Mouse (Mus musculus): ENCODE results near the gene Mctp2. TPM values are rescaled to one million over a fixed set of nuclear protein-coding genes. Genes with fewer than 3 reads are reported as not detected.

The Mctp2 gene
- polyA plus RNA-seq, 1 experiment from 2014 or later, result 1.4 TPM

DNA sequence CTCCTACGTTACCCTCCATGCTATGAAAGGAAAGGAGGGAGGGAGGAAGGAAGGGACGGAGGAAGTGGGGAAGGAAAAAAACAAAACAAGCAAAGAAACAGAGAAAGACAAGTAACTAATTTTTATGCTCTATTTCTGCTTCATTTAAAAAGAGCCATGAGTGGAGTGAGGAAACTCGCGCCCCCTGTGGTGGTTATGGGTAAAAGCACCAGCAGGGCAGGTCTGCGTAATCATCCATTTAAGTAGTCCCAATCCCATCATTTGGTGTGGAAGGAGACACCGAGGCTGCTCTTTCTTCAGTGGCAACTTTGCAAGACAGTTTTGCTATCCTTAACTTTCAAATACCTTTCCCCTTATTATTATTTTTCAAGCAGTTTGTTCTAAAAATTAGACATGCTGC, 202.2 kb downstream of the Mctp2 start:
- Histone ChIP-seq H3K27me3 (replicated peaks; ENCODE audit: control insufficient read depth, insufficient read depth, low read length) (no peaks in the 10 kb centered on the region), H3K9ac (ENCODE audit: low read depth, low read length) (no peak overlapping the region), H3K9me3 (ENCODE audit: control insufficient read depth, low read length) (no peaks in the 10 kb centered on the region), H3K4me1 (ENCODE audit: control insufficient read depth, insufficient read depth, low read length) (no peaks in the 10 kb centered on the region), H3K36me3 (ENCODE audit: control insufficient read depth, insufficient read depth, low read length) (no peaks in the 10 kb centered on the region), H3K4me3 (ENCODE audit: low read depth, low read length) (no peak overlapping the region), H3K4me2 (ENCODE audit: low read depth, low read length) (no peak overlapping the region), H3K27ac (replicated peaks; ENCODE audit: low read depth, low read length) (no peak overlapping the region)
- no peak for ATAC-seq (ENCODE audit: low read depth)
- no peak for DNase-seq (ENCODE audit: low spot score)
- WGBS, result 57% methylated on average over 6 of the region's 6 CpGs

DNA sequence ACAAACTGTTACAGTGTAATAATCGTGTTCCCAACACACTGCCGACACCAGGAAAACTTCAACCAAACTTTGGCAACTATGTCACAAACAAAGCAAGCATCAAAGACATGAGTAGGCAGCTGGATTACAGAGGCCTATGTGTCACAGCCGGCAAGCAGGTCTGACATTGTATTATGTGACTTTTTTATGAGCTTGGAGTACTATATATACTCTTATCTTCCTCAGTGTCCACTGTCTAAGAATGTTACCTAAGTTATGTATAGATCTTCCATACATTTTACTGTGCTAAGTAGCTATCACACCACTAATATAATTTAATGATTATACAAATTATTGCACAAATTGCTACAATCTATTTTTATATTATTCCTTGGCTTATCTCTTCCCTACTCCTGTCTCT, 202.8 kb downstream of the Mctp2 start:
- Histone ChIP-seq H3K4me3 (ENCODE audit: low read depth, low read length) (no peak overlapping the region), H3K36me3 (ENCODE audit: control insufficient read depth, insufficient read depth, low read length) (no peaks in the 10 kb centered on the region), H3K9me3 (ENCODE audit: control insufficient read depth, low read length) (no peaks in the 10 kb centered on the region), H3K27ac (replicated peaks; ENCODE audit: low read depth, low read length) (no peak overlapping the region), H3K27me3 (replicated peaks; ENCODE audit: control insufficient read depth, insufficient read depth, low read length) (no peaks in the 10 kb centered on the region), H3K9ac (ENCODE audit: low read depth, low read length) (no peak overlapping the region), H3K4me1 (ENCODE audit: control insufficient read depth, insufficient read depth, low read length) (no peaks in the 10 kb centered on the region), H3K4me2 (ENCODE audit: low read depth, low read length) (no peak overlapping the region)
- DNase-seq (ENCODE audit: low spot score) (no peak), ATAC-seq (ENCODE audit: low read depth) (no peak)
- 71% methylated on average over 3 of the region's 3 CpGs for WGBS

DNA sequence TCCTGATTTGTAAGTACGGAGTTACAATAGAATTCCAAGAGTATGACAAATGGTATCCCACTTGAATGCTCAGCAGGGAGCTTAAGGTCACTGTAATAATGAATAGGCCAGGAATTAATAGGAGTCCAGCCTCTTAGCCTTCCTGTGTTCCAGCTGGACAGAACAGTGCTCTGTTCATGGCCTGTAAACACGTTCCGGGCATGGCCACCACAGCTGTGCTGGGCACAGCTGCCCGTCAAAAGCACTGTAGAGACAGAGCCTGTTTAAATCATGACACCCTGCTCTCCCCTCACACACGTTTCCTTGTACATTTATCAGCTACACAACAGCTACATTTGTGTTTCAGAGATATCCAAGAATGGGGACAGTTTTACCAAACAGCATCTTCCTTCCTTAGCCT, 205.7 kb downstream of the Mctp2 start:
- H3K4me3 ChIP-seq (ENCODE audit: low read depth, low read length), result no peak overlapping the region
- peak; percentile 38 for DNase-seq (ENCODE audit: low spot score)
- H3K27me3 ChIP-seq (replicated peaks; ENCODE audit: control insufficient read depth, insufficient read depth, low read length), result no peaks in the 10 kb centered on the region
- WGBS, result 60% methylated on average over 5 of the region's 5 CpGs
- no peak overlapping the region for H3K4me2 ChIP-seq (ENCODE audit: low read depth, low read length)
- H3K9me3 ChIP-seq (ENCODE audit: control insufficient read depth, low read length), result no peaks in the 10 kb centered on the region
- peak; percentile 53; the same call in 1 of the 2 replicates for ATAC-seq (ENCODE audit: low read depth)
- no peaks in the 10 kb centered on the region for H3K36me3 ChIP-seq (ENCODE audit: control insufficient read depth, insufficient read depth, low read length)
- no peak overlapping the region for H3K9ac ChIP-seq (ENCODE audit: low read depth, low read length)
- H3K27ac ChIP-seq (replicated peaks; ENCODE audit: low read depth, low read length), result no peak overlapping the region
- H3K4me1 ChIP-seq (ENCODE audit: control insufficient read depth, insufficient read depth, low read length), result no peaks in the 10 kb centered on the region

DNA sequence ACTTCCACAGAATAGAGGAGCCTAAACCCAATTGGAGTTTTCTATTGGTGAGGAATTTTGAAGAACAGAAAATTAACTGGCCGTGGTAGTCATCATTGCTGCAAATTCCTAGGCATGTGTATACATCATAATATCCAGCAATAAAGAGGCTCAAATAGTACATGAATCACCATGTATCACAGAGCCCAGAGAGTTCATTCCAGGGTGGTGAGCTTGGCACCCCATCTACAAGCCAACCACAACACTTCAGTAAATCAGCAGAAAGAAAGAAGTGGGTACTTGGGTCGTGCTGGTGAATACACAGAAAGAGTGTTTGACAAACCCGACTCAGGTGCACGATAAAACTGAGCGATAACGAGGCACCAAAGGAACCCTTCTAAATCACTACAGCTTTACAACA, 207.8 kb downstream of the Mctp2 start:
- DNase-seq (ENCODE audit: low spot score) (no peak), ATAC-seq (ENCODE audit: low read depth) (no peak)
- no peaks in the 10 kb centered on the region for H3K9me3 ChIP-seq (ENCODE audit: control insufficient read depth, low read length)
- H3K27ac ChIP-seq (replicated peaks; ENCODE audit: low read depth, low read length), result no peak overlapping the region
- H3K4me2 ChIP-seq (ENCODE audit: low read depth, low read length), result no peak overlapping the region
- H3K9ac ChIP-seq (ENCODE audit: low read depth, low read length), result no peak overlapping the region
- no peaks in the 10 kb centered on the region for H3K27me3 ChIP-seq (replicated peaks; ENCODE audit: control insufficient read depth, insufficient read depth, low read length)
- WGBS, result 94% methylated on average over 6 of the region's 6 CpGs
- no peak overlapping the region for H3K4me3 ChIP-seq (ENCODE audit: low read depth, low read length)
- H3K36me3 ChIP-seq (ENCODE audit: control insufficient read depth, insufficient read depth, low read length), result no peaks in the 10 kb centered on the region
- no peaks in the 10 kb centered on the region for H3K4me1 ChIP-seq (ENCODE audit: control insufficient read depth, insufficient read depth, low read length)

DNA sequence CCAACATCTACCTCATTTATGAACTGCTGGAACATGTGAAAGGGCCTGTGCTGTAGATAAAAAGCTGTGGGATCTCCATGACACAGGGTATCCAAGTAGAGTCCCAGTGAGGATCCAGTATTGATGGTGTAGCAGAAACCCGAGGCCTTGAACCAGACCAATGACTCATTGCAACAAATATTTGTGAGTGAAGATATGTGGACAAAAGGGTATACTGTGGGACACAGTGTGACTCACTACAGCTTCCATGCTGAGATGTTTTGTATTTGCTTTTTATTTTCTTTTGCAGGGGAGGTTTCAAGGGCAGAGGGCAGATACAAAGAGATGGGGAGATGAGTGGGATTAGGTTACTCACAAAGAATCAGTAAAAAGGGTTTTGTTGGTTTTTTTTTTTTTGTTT, 209.4 kb downstream of the Mctp2 start:
- no peak overlapping the region for H3K4me3 ChIP-seq (ENCODE audit: low read depth, low read length)
- DNase-seq (ENCODE audit: low spot score), result no peak
- H3K4me1 ChIP-seq (ENCODE audit: control insufficient read depth, insufficient read depth, low read length), result no peaks in the 10 kb centered on the region
- H3K9ac ChIP-seq (ENCODE audit: low read depth, low read length), result no peak overlapping the region
- no peaks in the 10 kb centered on the region for H3K9me3 ChIP-seq (ENCODE audit: control insufficient read depth, low read length)
- H3K4me2 ChIP-seq (ENCODE audit: low read depth, low read length), result no peak overlapping the region
- no peaks in the 10 kb centered on the region for H3K36me3 ChIP-seq (ENCODE audit: control insufficient read depth, insufficient read depth, low read length)
- H3K27me3 ChIP-seq (replicated peaks; ENCODE audit: control insufficient read depth, insufficient read depth, low read length), result no peaks in the 10 kb centered on the region
- H3K27ac ChIP-seq (replicated peaks; ENCODE audit: low read depth, low read length), result no peak overlapping the region
- 65% methylated on average over 1 of the region's 1 CpGs for WGBS
- no peak for ATAC-seq (ENCODE audit: low read depth)

DNA sequence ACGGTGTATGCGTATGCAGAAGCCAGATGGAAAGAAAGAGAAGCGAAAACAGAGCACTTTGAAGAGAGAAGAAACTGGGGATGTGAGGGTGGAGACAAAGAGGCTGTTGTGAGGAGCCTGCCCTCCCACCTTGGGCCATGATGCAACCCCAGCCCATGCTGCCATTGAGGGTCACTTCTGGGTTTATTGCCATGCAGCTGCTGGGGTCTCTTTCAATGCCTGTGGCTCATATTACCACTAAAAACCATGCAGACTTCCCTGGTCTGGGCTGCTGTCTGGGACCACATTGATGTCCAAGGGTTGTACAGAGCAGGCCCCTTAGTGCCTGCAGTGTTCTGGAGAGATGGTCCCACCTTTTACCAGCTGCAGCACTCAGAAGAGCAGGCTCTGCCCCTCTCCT, 210.0 kb downstream of the Mctp2 start:
- H3K27me3 ChIP-seq (replicated peaks; ENCODE audit: control insufficient read depth, insufficient read depth, low read length), result no peaks in the 10 kb centered on the region
- H3K4me2 ChIP-seq (ENCODE audit: low read depth, low read length), result no peak overlapping the region
- no peak overlapping the region for H3K4me3 ChIP-seq (ENCODE audit: low read depth, low read length)
- H3K9ac ChIP-seq (ENCODE audit: low read depth, low read length), result no peak overlapping the region
- no peak for DNase-seq (ENCODE audit: low spot score)
- H3K36me3 ChIP-seq (ENCODE audit: control insufficient read depth, insufficient read depth, low read length), result no peaks in the 10 kb centered on the region
- no peaks in the 10 kb centered on the region for H3K9me3 ChIP-seq (ENCODE audit: control insufficient read depth, low read length)
- no peak for ATAC-seq (ENCODE audit: low read depth)
- 39% methylated on average over 3 of the region's 3 CpGs for WGBS
- no peak overlapping the region for H3K27ac ChIP-seq (replicated peaks; ENCODE audit: low read depth, low read length)
- no peaks in the 10 kb centered on the region for H3K4me1 ChIP-seq (ENCODE audit: control insufficient read depth, insufficient read depth, low read length)

DNA sequence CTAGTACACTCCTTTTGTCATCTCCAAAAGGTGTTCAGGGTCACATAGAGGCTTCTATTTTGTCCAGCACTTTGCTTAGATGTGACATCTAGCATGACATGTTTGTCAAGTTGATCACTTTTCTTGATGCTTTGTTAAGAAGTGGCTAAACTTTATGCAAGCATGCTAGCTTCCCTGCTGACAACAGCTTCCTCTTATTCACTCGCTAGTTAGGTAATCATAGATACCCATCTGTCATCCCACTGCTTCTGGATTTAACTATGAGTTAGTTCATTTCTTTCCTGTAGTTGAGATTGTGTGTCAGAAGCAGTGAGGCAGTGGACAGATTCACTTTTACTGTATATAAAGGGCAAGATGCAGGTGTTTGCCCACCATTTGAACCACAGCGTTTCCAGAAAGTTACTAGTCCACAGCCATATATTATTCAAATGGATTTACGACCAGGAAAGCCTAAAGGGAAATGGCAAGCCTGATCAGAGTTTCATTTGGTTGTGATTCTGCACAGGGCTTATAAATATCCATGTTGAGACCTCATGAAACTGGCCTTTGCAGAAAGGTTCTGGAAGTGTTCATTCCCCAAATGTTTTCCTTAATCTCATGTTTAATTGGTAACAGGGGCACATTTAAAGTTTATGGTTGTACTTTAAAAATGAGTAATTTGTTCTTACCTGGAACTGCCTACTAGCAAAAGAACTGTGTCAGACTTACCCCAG, 216.8 kb downstream of the Mctp2 start:
- Histone ChIP-seq H3K9me3 (ENCODE audit: control insufficient read depth, low read length) (no peaks in the 10 kb centered on the region), H3K4me3 (ENCODE audit: low read depth, low read length) (no peak overlapping the region), H3K9ac (ENCODE audit: low read depth, low read length) (no peak overlapping the region), H3K27me3 (replicated peaks; ENCODE audit: control insufficient read depth, insufficient read depth, low read length) (no peaks in the 10 kb centered on the region), H3K4me2 (ENCODE audit: low read depth, low read length) (no peak overlapping the region), H3K36me3 (ENCODE audit: control insufficient read depth, insufficient read depth, low read length) (no peaks in the 10 kb centered on the region), H3K4me1 (ENCODE audit: control insufficient read depth, insufficient read depth, low read length) (no peaks in the 10 kb centered on the region), H3K27ac (replicated peaks; ENCODE audit: low read depth, low read length) (no peak overlapping the region)
- ATAC-seq (ENCODE audit: low read depth) (no peak), DNase-seq (ENCODE audit: low spot score) (no peak)
- WGBS, result 77% methylated on average over 3 of the region's 3 CpGs

DNA sequence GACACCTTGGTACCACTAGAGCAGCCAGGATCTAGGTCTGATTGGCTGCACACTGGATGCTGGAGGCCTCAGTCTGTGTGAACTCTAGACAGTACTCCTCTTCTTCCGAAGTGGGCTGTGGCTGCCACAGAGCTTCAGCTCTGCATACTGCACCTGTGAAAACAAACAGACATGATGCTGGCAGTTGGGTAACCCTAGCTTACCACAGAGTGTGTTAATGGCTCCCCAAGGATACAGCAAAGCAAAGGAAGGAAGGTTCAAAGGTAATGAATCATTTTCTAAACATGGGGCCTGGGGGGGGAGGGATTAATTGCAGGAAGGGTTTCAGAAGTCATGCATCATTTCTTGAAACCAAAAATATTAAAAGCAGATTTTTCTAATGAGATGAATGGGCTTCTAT, 225.7 kb downstream of the Mctp2 start:
- no peaks in the 10 kb centered on the region for H3K27me3 ChIP-seq (replicated peaks; ENCODE audit: control insufficient read depth, insufficient read depth, low read length)
- no peak overlapping the region for H3K4me3 ChIP-seq (ENCODE audit: low read depth, low read length)
- no peaks in the 10 kb centered on the region for H3K36me3 ChIP-seq (ENCODE audit: control insufficient read depth, insufficient read depth, low read length)
- H3K4me2 ChIP-seq (ENCODE audit: low read depth, low read length), result no peak overlapping the region
- no peak overlapping the region for H3K27ac ChIP-seq (replicated peaks; ENCODE audit: low read depth, low read length)
- peak; percentile 79 for ATAC-seq (ENCODE audit: low read depth)
- H3K9me3 ChIP-seq (ENCODE audit: control insufficient read depth, low read length), result peaks cover 3% of the 10 kb centered on the region; the same call in 1 of the 2 replicates
- no peak overlapping the region for H3K9ac ChIP-seq (ENCODE audit: low read depth, low read length)
- no peaks in the 10 kb centered on the region for H3K4me1 ChIP-seq (ENCODE audit: control insufficient read depth, insufficient read depth, low read length)
- DNase-seq (ENCODE audit: low spot score), result no peak
- WGBS, result 53% methylated on average over 1 of the region's 1 CpGs

DNA sequence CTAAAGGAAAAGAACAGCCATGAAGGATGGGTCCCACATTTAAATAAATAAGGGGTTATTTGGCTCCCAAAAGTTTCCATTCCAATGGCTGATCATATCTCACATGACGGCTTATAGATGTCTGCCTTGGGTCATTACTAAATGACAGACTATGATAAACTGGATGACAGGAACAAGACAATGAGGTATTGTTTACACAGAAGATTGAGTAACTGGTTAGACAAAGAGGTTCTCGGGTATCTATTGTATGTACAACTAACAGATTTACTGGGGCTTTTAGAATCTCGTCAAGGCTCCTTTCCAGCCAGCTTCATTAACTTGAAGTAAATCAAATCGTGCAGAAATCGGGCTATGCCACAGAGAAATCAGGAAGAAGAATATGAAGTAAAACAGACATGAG, 227.5 kb downstream of the Mctp2 start:
- 64% methylated on average over 5 of the region's 5 CpGs for WGBS
- no peak overlapping the region for H3K4me2 ChIP-seq (ENCODE audit: low read depth, low read length)

More for the DNA sequence above, 227.5 kb downstream of the Mctp2 start:
- Histone ChIP-seq H3K9ac (ENCODE audit: low read depth, low read length) (no peak overlapping the region), H3K4me3 (ENCODE audit: low read depth, low read length) (no peak overlapping the region), H3K4me1 (ENCODE audit: control insufficient read depth, insufficient read depth, low read length) (no peaks in the 10 kb centered on the region), H3K36me3 (ENCODE audit: control insufficient read depth, insufficient read depth, low read length) (no peaks in the 10 kb centered on the region), H3K27me3 (replicated peaks; ENCODE audit: control insufficient read depth, insufficient read depth, low read length) (no peaks in the 10 kb centered on the region), H3K27ac (replicated peaks; ENCODE audit: low read depth, low read length) (no peak overlapping the region), H3K9me3 (ENCODE audit: control insufficient read depth, low read length) (peaks cover 3% of the 10 kb centered on the region; the same call in 1 of the 2 replicates)
- DNase-seq (ENCODE audit: low spot score) (no peak), ATAC-seq (ENCODE audit: low read depth) (no peak)
